Mouse (Mus musculus): ENCODE data around the gene Ece1.

DNA sequence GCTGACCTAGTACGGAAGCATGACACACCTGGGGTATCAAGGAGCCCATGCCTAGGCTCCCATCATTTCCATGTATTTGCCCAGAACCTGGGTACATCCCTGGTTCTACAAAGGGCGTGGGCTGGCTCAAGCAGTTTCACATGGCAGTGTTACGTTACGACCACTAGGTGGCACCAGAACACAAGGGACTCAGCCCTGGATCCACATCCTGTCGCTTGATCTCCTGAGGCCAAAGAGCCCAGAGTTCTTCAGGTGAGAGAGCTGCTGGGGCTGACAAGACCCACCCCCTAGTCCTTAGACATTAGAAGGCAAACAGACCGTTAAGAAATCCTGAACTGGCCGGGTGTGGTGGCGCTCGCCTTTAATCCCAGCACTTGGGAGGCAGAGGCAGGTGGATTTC lies 106.2 kb downstream of the Ece1 start:
- TF ChIP-seq CTCF (IDR thresholded peaks at IDR 0.05; ENCODE audit: control insufficient read depth, insufficient read depth, insufficient replicate concordance, low read depth, low read length) (peak; percentile 99), POLR2A (IDR thresholded peaks at IDR 0.05; ENCODE audit: control insufficient read depth, low read depth, low read length) (no peak)

Measured in testis, adult 2 months (tissue).